Mouse (Mus musculus) liver, postnatal 0 days (tissue): Measurements from ENCODE around the gene Gm5447. TPM values are rescaled to one million over a fixed set of nuclear protein-coding genes. Genes with fewer than 3 reads are reported as not detected.

ENCODE experiments used
- ATAC-seq: fragments of 200-750 bp; cut with Nextera tagmentation; 2 replicates; pipeline ENCODE4 v1.8.0; 2017; ENCODE audit warnings: mild to moderate bottlenecking, moderate library complexity
- DNase-seq: peaks from one replicate; pipeline ENCODE4 v3.0.0-alpha.2; 2016
- H3K27ac ChIP-seq: fragments of 300-500 bp; sonication (generic); 2 replicates; pipeline ENCODE4 v1.5.1; 2014; ENCODE audit warnings: antibody characterized with exemption, moderate library complexity, mild to moderate bottlenecking, low read depth
- H3K27me3 ChIP-seq: fragments of 300-500 bp; sonication (generic); 2 replicates; pipeline ENCODE4 v1.6.1; 2014; ENCODE audit warnings: low read length, control low read depth, mixed read lengths; ENCODE audit not compliant: insufficient read depth
- H3K36me3 ChIP-seq: fragments of 300-500 bp; sonication (generic); replicated peaks from 2 replicates; pipeline ENCODE4 v1.6.1; 2014; ENCODE audit warnings: mild to moderate bottlenecking, control low read depth, low read length, moderate library complexity, mixed read lengths; ENCODE audit not compliant: insufficient read depth
- H3K4me1 ChIP-seq: fragments of 300-500 bp; sonication (generic); 2 replicates; pipeline ENCODE4 v1.6.1; 2014; ENCODE audit warnings: antibody characterized with exemption, mild to moderate bottlenecking, control low read depth; ENCODE audit not compliant: insufficient read depth
- H3K4me2 ChIP-seq: fragments of 300-500 bp; sonication (generic); 2 replicates; pipeline ENCODE4 v1.6.1; 2014; ENCODE audit warnings: low read depth, mild to moderate bottlenecking, low read length, moderate library complexity, mixed read lengths
- H3K4me3 ChIP-seq: fragments of 300-500 bp; sonication (generic); 2 replicates; pipeline ENCODE4 v1.5.1; 2014; ENCODE audit warnings: low read depth, low read length
- H3K9ac ChIP-seq: fragments of 300-500 bp; sonication (generic); replicated peaks from 2 replicates; pipeline ENCODE4 v1.6.1; 2014; ENCODE audit warnings: mild to moderate bottlenecking, moderate library complexity
- H3K9me3 ChIP-seq: fragments of 300-500 bp; sonication (generic); 2 replicates; pipeline ENCODE4 v1.6.1; 2016; ENCODE audit warnings: mild to moderate bottlenecking, control low read depth, low read length, mixed read lengths
- CTCF ChIP-seq: sonication (generic); IDR thresholded peaks from 2 replicates; pipeline ENCODE4 v1.5.1; 2016; ENCODE audit warnings: antibody characterized with exemption, low read depth
- EP300 ChIP-seq: IDR thresholded peaks from 2 replicates; pipeline ENCODE4 v1.6.1; 2016; ENCODE audit warnings: antibody characterized with exemption, low read depth, mild to moderate bottlenecking
- WGBS: fragments of 180-500 bp; shearing (Covaris S2); extraction: QIAGEN DNeasy Blood & Tissue Kit; methylation state at CpG from one replicate; pipeline ENCODE4 v1.1.7; 2014; ENCODE audit not compliant: insufficient replicate concordance; 5-methylcytosine and 5-hydroxymethylcytosine counted together
- polyA plus RNA-seq: library from polyadenylated mRNA; unstranded; fragments of >200 nt; fragmentation: Nextera tagmentation; extraction: Ambion mirVana; gene quantifications from 2 replicates; pipeline ENCODE4 v1.2.1, GENCODE M21; 2015

Gene Gm5447
- polyA plus RNA-seq, 1 experiment from 2014 or later: not detected

- H3K27ac ChIP-seq: no peak overlapping the region
- peaks cover 5% of the 10 kb centered on the region for H3K4me1 ChIP-seq
- DNase-seq (no peak), ATAC-seq (no peak)
- TF ChIP-seq EP300 (no peak), CTCF (no peak)
- 69% methylated on average over 4 of the region's 4 CpGs for WGBS
- H3K36me3 ChIP-seq: no peaks in the 10 kb centered on the region
- H3K9ac ChIP-seq: no peak overlapping the region
- no peaks in the 10 kb centered on the region for H3K27me3 ChIP-seq
- no peaks in the 10 kb centered on the region for H3K9me3 ChIP-seq
- no peak overlapping the region for H3K4me2 ChIP-seq
- no peak overlapping the region for H3K4me3 ChIP-seq
Measured at GRCm38 (mm10) chr13:30978224-30978623, 4.2 kb downstream of the Gm5447 start.

GRCm38 (mm10) chr13:30981666-30982065, 7.7 kb downstream of the Gm5447 start:
- no peaks in the 10 kb centered on the region for H3K27me3 ChIP-seq
- DNase-seq: peak; percentile 63
- WGBS: 36% methylated on average over 1 of the region's 1 CpGs

GRCm38 (mm10) chr13:30985275-30985597, 11.2 kb downstream of the Gm5447 start:
- Histone ChIP-seq H3K27ac (peak overlapping the region; percentile 57; the same call in 1 of the 2 replicates), H3K9me3 (no peaks in the 10 kb centered on the region), H3K27me3 (no peaks in the 10 kb centered on the region), H3K4me2 (peak overlapping the region; percentile 80), H3K36me3 (no peaks in the 10 kb centered on the region), H3K4me3 (peak overlapping the region; percentile 50), H3K9ac (peak overlapping the region; percentile 63), H3K4me1 (peaks cover 5% of the 10 kb centered on the region)
- ATAC-seq: no peak
- TF ChIP-seq EP300: no peak
- TF ChIP-seq CTCF: no peak
- no peak for DNase-seq
- WGBS: 21% methylated on average over 13 of the region's 13 CpGs

More at GRCm38 (mm10) chr13:30981666-30982065, 7.7 kb downstream of the Gm5447 start:
- no peak overlapping the region for H3K9ac ChIP-seq
- ATAC-seq: 0 out of 2 replicates have a peak, but pooled peaks have one; percentile 43
- H3K4me3 ChIP-seq: no peak overlapping the region
- no peaks in the 10 kb centered on the region for H3K36me3 ChIP-seq
- no peaks in the 10 kb centered on the region for H3K9me3 ChIP-seq
- H3K4me2 ChIP-seq: no peak overlapping the region
- no peak overlapping the region for H3K27ac ChIP-seq
- peaks cover 5% of the 10 kb centered on the region for H3K4me1 ChIP-seq
- TF ChIP-seq CTCF: peak; percentile 84
- no peak for TF ChIP-seq EP300

GRCm38 (mm10) chr13:30985598-30986466, 11.8 kb downstream of the Gm5447 start:
- 19% methylated on average over 27 of the region's 27 CpGs for WGBS
- peak overlapping the region; percentile 63 for H3K9ac ChIP-seq

GRCm38 (mm10) chr13:30986934-30987455, 13.0 kb downstream of the Gm5447 start:
- ATAC-seq (no peak), DNase-seq (no peak)
- Histone ChIP-seq H3K9ac (no peak overlapping the region), H3K4me2 (peak overlapping the region; percentile 80), H3K27me3 (no peaks in the 10 kb centered on the region), H3K27ac (peak overlapping the region; percentile 57; the same call in 1 of the 2 replicates), H3K36me3 (no peaks in the 10 kb centered on the region), H3K4me1 (peaks cover 5% of the 10 kb centered on the region), H3K4me3 (no peak overlapping the region), H3K9me3 (no peaks in the 10 kb centered on the region)
- 49% methylated on average over 10 of the region's 10 CpGs for WGBS
- TF ChIP-seq EP300: no peak
- no peak for TF ChIP-seq CTCF

More at GRCm38 (mm10) chr13:30985598-30986466, 11.8 kb downstream of the Gm5447 start:
- ATAC-seq (peak; percentile 41; the same call in 1 of the 2 replicates), DNase-seq (peak; percentile 29)
- Histone ChIP-seq H3K27ac (peak overlapping the region; percentile 57), H3K27me3 (no peaks in the 10 kb centered on the region), H3K4me2 (peak overlapping the region; percentile 80), H3K36me3 (no peaks in the 10 kb centered on the region), H3K9me3 (no peaks in the 10 kb centered on the region), H3K4me3 (peak overlapping the region; percentile 50), H3K4me1 (peaks cover 5% of the 10 kb centered on the region)
- no peak for TF ChIP-seq EP300
- TF ChIP-seq CTCF: no peak

GRCm38 (mm10) chr13:30987686-30988085, 13.7 kb downstream of the Gm5447 start:
- Histone ChIP-seq H3K36me3 (no peaks in the 10 kb centered on the region), H3K9me3 (no peaks in the 10 kb centered on the region), H3K27me3 (no peaks in the 10 kb centered on the region), H3K9ac (no peak overlapping the region), H3K4me1 (peaks cover 5% of the 10 kb centered on the region), H3K4me2 (no peak overlapping the region), H3K4me3 (no peak overlapping the region), H3K27ac (0 out of 2 replicates have a peak overlapping the region, but pooled peaks have one; percentile 12)
- DNase-seq: no peak
- WGBS: 66% methylated on average over 2 of the region's 2 CpGs
- peak; percentile 33; the same call in 1 of the 2 replicates for ATAC-seq
- TF ChIP-seq CTCF (no peak), EP300 (no peak)
